Mouse (Mus musculus): ENCODE measurements around the gene Mcu. TPM values are rescaled to one million over a fixed set of nuclear protein-coding genes. Genes with fewer than 3 reads are reported as not detected.
A peak's percentile ranks its signal among the peaks of the same experiment; 100 is the strongest.

Mcu gene
- total RNA-seq, 2 experiments from 2014 or later, result 57.8 to 62.1 TPM

- DNase-seq (ENCODE audit: low spot score in 2 of 2), result no peak
These were observed 116.3 kb downstream of the Mcu start for GRCm38 (mm10) chr10:59500225-59500624.

GRCm38 (mm10) chr10:59497019-59497418, 119.5 kb downstream of the Mcu start:
- DNase-seq (ENCODE audit: low spot score in 2 of 2), result no peak

GRCm38 (mm10) chr10:59494917-59495316, 121.6 kb downstream of the Mcu start:
- no peak for DNase-seq (ENCODE audit: low spot score in 2 of 2)

- no peak for DNase-seq (ENCODE audit: low spot score in 2 of 2)
These were observed 122.4 kb downstream of the Mcu start for GRCm38 (mm10) chr10:59494044-59494443.

GRCm38 (mm10) chr10:59490920-59491319, 125.6 kb downstream of the Mcu start:
- DNase-seq (ENCODE audit: low spot score in 2 of 2), result peak in 1 of 2 experiments; percentile 55

GRCm38 (mm10) chr10:59489411-59489810, 127.1 kb downstream of the Mcu start:
- DNase-seq (ENCODE audit: low spot score in 2 of 2), result no peak

- no peak for DNase-seq (ENCODE audit: low spot score in 2 of 2)
These were observed 129.1 kb downstream of the Mcu start for GRCm38 (mm10) chr10:59487351-59487750.

GRCm38 (mm10) chr10:59484318-59484717, 132.2 kb downstream of the Mcu start:
- no peak for DNase-seq (ENCODE audit: low spot score in 2 of 2)

GRCm38 (mm10) chr10:59481381-59481780, 135.1 kb downstream of the Mcu start:
- DNase-seq (ENCODE audit: low spot score in 2 of 2), result peak in 1 of 2 experiments; percentile 3

- peak; percentile 57 to 68 for DNase-seq (ENCODE audit: low spot score in 2 of 2)
These were observed 146.0 kb downstream of the Mcu start for GRCm38 (mm10) chr10:59470451-59470850.

- no peak for DNase-seq (ENCODE audit: low spot score in 2 of 2)
These were observed 149.2 kb downstream of the Mcu start for GRCm38 (mm10) chr10:59467297-59467696.

GRCm38 (mm10) chr10:59466626-59467025, 149.9 kb downstream of the Mcu start:
- no peak for DNase-seq (ENCODE audit: low spot score in 2 of 2)

- no peak for DNase-seq (ENCODE audit: low spot score in 2 of 2)
These were observed 150.9 kb downstream of the Mcu start for GRCm38 (mm10) chr10:59465546-59465945.

GRCm38 (mm10) chr10:59462307-59462706, 154.2 kb downstream of the Mcu start:
- no peak for DNase-seq (ENCODE audit: low spot score in 2 of 2)

- peak; percentile 28 to 47 for DNase-seq (ENCODE audit: low spot score in 2 of 2)
These were observed 156.7 kb downstream of the Mcu start for GRCm38 (mm10) chr10:59459767-59460166.

GRCm38 (mm10) chr10:59454631-59455030, 161.9 kb downstream of the Mcu start:
- no peak for DNase-seq (ENCODE audit: low spot score in 2 of 2)

- DNase-seq (ENCODE audit: low spot score in 2 of 2), result no peak
These were observed 164.7 kb downstream of the Mcu start for GRCm38 (mm10) chr10:59451839-59452238.

- no peak for DNase-seq (ENCODE audit: low spot score in 2 of 2)
These were observed 168.9 kb downstream of the Mcu start for GRCm38 (mm10) chr10:59447546-59447945.

GRCm38 (mm10) chr10:59446911-59447437, 169.5 kb downstream of the Mcu start:
- no peak for DNase-seq (ENCODE audit: low spot score in 2 of 2)

GRCm38 (mm10) chr10:59444635-59445034, 171.9 kb downstream of the Mcu start:
- DNase-seq (ENCODE audit: low spot score in 2 of 2), result no peak

- no peak for DNase-seq (ENCODE audit: low spot score in 2 of 2)
These were observed 172.4 kb downstream of the Mcu start for GRCm38 (mm10) chr10:59444106-59444505.

- DNase-seq (ENCODE audit: low spot score in 2 of 2), result no peak
These were observed 173.3 kb downstream of the Mcu start for GRCm38 (mm10) chr10:59443212-59443611.

- DNase-seq (ENCODE audit: low spot score in 2 of 2), result no peak
These were observed 174.8 kb downstream of the Mcu start, which contains the start of gene Oit3 for GRCm38 (mm10) chr10:59441735-59442134. Gene Oit3 (minus strand): TSS chr10:59441778.

GRCm38 (mm10) chr10:59440177-59440576, 176.3 kb downstream of the Mcu start:
- DNase-seq (ENCODE audit: low spot score in 2 of 2), result no peak

Measured in layer of hippocampus, postnatal 10 days (tissue).